Mouse (Mus musculus): ENCODE measurements around the gene Pcsk6. TPM values are rescaled to one million over a fixed set of nuclear protein-coding genes. Genes with fewer than 3 reads are reported as not detected.

Gene Pcsk6
- polyA plus RNA-seq, 1 experiment from 2014 or later, result 1.5 TPM

GRCm38 (mm10) chr7:66003865-66004638, 142.5 kb downstream of the Pcsk6 start:
- Histone ChIP-seq H3K9ac (no peak overlapping the region), H3K27ac (replicated peaks) (no peak overlapping the region), H3K9me3 (peaks cover 12% of the 10 kb centered on the region; the same call in 1 of the 2 replicates), H3K4me3 (no peak overlapping the region), H3K27me3 (replicated peaks) (no peaks in the 10 kb centered on the region), H3K36me3 (no peaks in the 10 kb centered on the region), H3K4me2 (no peak overlapping the region), H3K4me1 (no peaks in the 10 kb centered on the region)
- no peak for ATAC-seq (ENCODE audit: extremely low read depth, insufficient number of reproducible peaks, low FRiP score, low TSS enrichment)
- 76% methylated on average over 13 of the region's 13 CpGs for WGBS

GRCm38 (mm10) chr7:66005066-66005465, 143.5 kb downstream of the Pcsk6 start:
- H3K36me3 ChIP-seq, result no peaks in the 10 kb centered on the region
- H3K4me1 ChIP-seq, result no peaks in the 10 kb centered on the region
- no peak overlapping the region for H3K4me2 ChIP-seq
- no peak for ATAC-seq (ENCODE audit: extremely low read depth, insufficient number of reproducible peaks, low FRiP score, low TSS enrichment)
- no peak overlapping the region for H3K4me3 ChIP-seq
- H3K27ac ChIP-seq (replicated peaks), result no peak overlapping the region
- 80% methylated on average over 10 of the region's 10 CpGs for WGBS
- H3K27me3 ChIP-seq (replicated peaks), result no peaks in the 10 kb centered on the region
- 0 out of 2 replicates have a peak, but pooled peaks cover 3% of the 10 kb centered on the region for H3K9me3 ChIP-seq
- no peak overlapping the region for H3K9ac ChIP-seq

- H3K9ac ChIP-seq, result no peak overlapping the region
- ATAC-seq (ENCODE audit: extremely low read depth, insufficient number of reproducible peaks, low FRiP score, low TSS enrichment), result no peak
- H3K27ac ChIP-seq (replicated peaks), result no peak overlapping the region
- H3K27me3 ChIP-seq (replicated peaks), result no peaks in the 10 kb centered on the region; the same call in none of the 2 replicates
- H3K36me3 ChIP-seq, result no peaks in the 10 kb centered on the region
- H3K4me2 ChIP-seq, result no peak overlapping the region
- WGBS, result 74% methylated on average over 11 of the region's 11 CpGs
- no peak overlapping the region for H3K4me3 ChIP-seq
- no peaks in the 10 kb centered on the region for H3K9me3 ChIP-seq
- H3K4me1 ChIP-seq, result no peaks in the 10 kb centered on the region
Observed at GRCm38 (mm10) chr7:66008161-66008891, 146.8 kb downstream of the Pcsk6 start.

GRCm38 (mm10) chr7:66008892-66009273, 147.3 kb downstream of the Pcsk6 start:
- no peak overlapping the region for H3K4me2 ChIP-seq
- H3K36me3 ChIP-seq, result no peaks in the 10 kb centered on the region
- H3K27ac ChIP-seq (replicated peaks), result no peak overlapping the region
- no peaks in the 10 kb centered on the region; the same call in none of the 2 replicates for H3K27me3 ChIP-seq (replicated peaks)
- no peak overlapping the region for H3K4me3 ChIP-seq
- no peak for ATAC-seq (ENCODE audit: extremely low read depth, insufficient number of reproducible peaks, low FRiP score, low TSS enrichment)
- H3K9ac ChIP-seq, result no peak overlapping the region
- WGBS, result 80% methylated on average over 16 of the region's 16 CpGs
- no peaks in the 10 kb centered on the region for H3K9me3 ChIP-seq
- no peaks in the 10 kb centered on the region for H3K4me1 ChIP-seq

- Histone ChIP-seq H3K27ac (replicated peaks) (no peak overlapping the region), H3K36me3 (no peaks in the 10 kb centered on the region), H3K27me3 (replicated peaks) (peaks cover 7% of the 10 kb centered on the region), H3K4me3 (no peak overlapping the region), H3K4me2 (no peak overlapping the region), H3K4me1 (no peaks in the 10 kb centered on the region), H3K9ac (no peak overlapping the region), H3K9me3 (no peaks in the 10 kb centered on the region)
- ATAC-seq (ENCODE audit: extremely low read depth, insufficient number of reproducible peaks, low FRiP score, low TSS enrichment), result no peak
- WGBS, result 71% methylated on average over 6 of the region's 6 CpGs
Observed at GRCm38 (mm10) chr7:66010518-66010917, 149.0 kb downstream of the Pcsk6 start.

- Histone ChIP-seq H3K4me1 (peaks cover 6% of the 10 kb centered on the region), H3K27me3 (replicated peaks) (peaks cover 12% of the 10 kb centered on the region), H3K9me3 (no peaks in the 10 kb centered on the region), H3K9ac (no peak overlapping the region), H3K27ac (replicated peaks) (no peak overlapping the region), H3K4me3 (no peak overlapping the region), H3K36me3 (no peaks in the 10 kb centered on the region), H3K4me2 (no peak overlapping the region)
- no peak for ATAC-seq (ENCODE audit: extremely low read depth, insufficient number of reproducible peaks, low FRiP score, low TSS enrichment)
- 57% methylated on average over 2 of the region's 2 CpGs for WGBS
Observed at GRCm38 (mm10) chr7:66027747-66028146, 166.2 kb downstream of the Pcsk6 start.

GRCm38 (mm10) chr7:66028766-66029512, 167.4 kb downstream of the Pcsk6 start:
- Histone ChIP-seq H3K4me2 (no peak overlapping the region), H3K9ac (no peak overlapping the region), H3K27ac (replicated peaks) (no peak overlapping the region), H3K27me3 (replicated peaks) (peaks cover 18% of the 10 kb centered on the region), H3K36me3 (no peaks in the 10 kb centered on the region), H3K4me3 (no peak overlapping the region), H3K9me3 (no peaks in the 10 kb centered on the region), H3K4me1 (peaks cover 6% of the 10 kb centered on the region)
- WGBS, result 52% methylated on average over 6 of the region's 6 CpGs
- no peak for ATAC-seq (ENCODE audit: extremely low read depth, insufficient number of reproducible peaks, low FRiP score, low TSS enrichment)

- Histone ChIP-seq H3K4me2 (no peak overlapping the region), H3K36me3 (no peaks in the 10 kb centered on the region), H3K27me3 (replicated peaks) (peaks cover 29% of the 10 kb centered on the region), H3K4me1 (peaks cover 12% of the 10 kb centered on the region), H3K27ac (replicated peaks) (no peak overlapping the region), H3K4me3 (no peak overlapping the region), H3K9ac (no peak overlapping the region), H3K9me3 (no peaks in the 10 kb centered on the region)
- WGBS, result 81% methylated on average over 8 of the region's 8 CpGs
- ATAC-seq (ENCODE audit: extremely low read depth, insufficient number of reproducible peaks, low FRiP score, low TSS enrichment), result no peak
Observed at GRCm38 (mm10) chr7:66036809-66037208, 175.3 kb downstream of the Pcsk6 start.

GRCm38 (mm10) chr7:66038261-66038660, 176.7 kb downstream of the Pcsk6 start:
- Histone ChIP-seq H3K27ac (replicated peaks) (no peak overlapping the region), H3K36me3 (no peaks in the 10 kb centered on the region), H3K9ac (no peak overlapping the region), H3K4me2 (no peak overlapping the region), H3K9me3 (no peaks in the 10 kb centered on the region), H3K4me3 (no peak overlapping the region), H3K27me3 (replicated peaks) (peaks cover 29% of the 10 kb centered on the region), H3K4me1 (peaks cover 12% of the 10 kb centered on the region)
- 50% methylated on average over 3 of the region's 3 CpGs for WGBS
- no peak for ATAC-seq (ENCODE audit: extremely low read depth, insufficient number of reproducible peaks, low FRiP score, low TSS enrichment)

GRCm38 (mm10) chr7:66038730-66039129, 177.2 kb downstream of the Pcsk6 start:
- ATAC-seq (ENCODE audit: extremely low read depth, insufficient number of reproducible peaks, low FRiP score, low TSS enrichment), result no peak
- H3K9ac ChIP-seq, result no peak overlapping the region
- 82% methylated on average over 11 of the region's 11 CpGs for WGBS

More at GRCm38 (mm10) chr7:66038730-66039129, 177.2 kb downstream of the Pcsk6 start:
- Histone ChIP-seq H3K27ac (replicated peaks) (no peak overlapping the region), H3K4me3 (no peak overlapping the region), H3K4me1 (peaks cover 12% of the 10 kb centered on the region), H3K36me3 (no peaks in the 10 kb centered on the region), H3K4me2 (no peak overlapping the region), H3K27me3 (replicated peaks) (peaks cover 25% of the 10 kb centered on the region), H3K9me3 (no peaks in the 10 kb centered on the region)
